Mouse (Mus musculus) ES-E14 (cell line): Measurements from ENCODE around the gene Camk1. TPM values are rescaled to one million over a fixed set of nuclear protein-coding genes. Genes with fewer than 3 reads are reported as not detected.

Experiments used
- DNase-seq: peaks from one replicate; pipeline ENCODE4 v3.0.0-alpha.2; 2013; ENCODE audit warnings: low read depth, low spot score
- H3K27ac ChIP-seq: 2 replicates; pipeline ENCODE4 v1.5.1; 2012; ENCODE audit warnings: low read depth, mild to moderate bottlenecking, low read length, moderate library complexity, mixed read lengths; ENCODE audit not compliant: poor library complexity, insufficient read depth, severe bottlenecking
- H3K36me3 ChIP-seq: 2 replicates; pipeline ENCODE4 v1.6.1; 2012; ENCODE audit warnings: mild to moderate bottlenecking, low read length, moderate library complexity, mixed read lengths; ENCODE audit not compliant: control insufficient read depth, poor library complexity, insufficient read depth, severe bottlenecking
- H3K4me1 ChIP-seq, 2 experiments: fragments of 150-350 bp in 1 of 2; sonication (generic) in 1 of 2; 2 replicates each; pipeline ENCODE4 v1.6.1; 2012; ENCODE audit warnings: low read length in 2 of 2, mild to moderate bottlenecking in 1 of 2, mixed read lengths in 1 of 2; ENCODE audit not compliant: control insufficient read depth in 2 of 2, insufficient read depth in 2 of 2, poor library complexity in 1 of 2
- H3K4me3 ChIP-seq, 2 experiments: fragments of 150-350 bp in 1 of 2; sonication (generic) in 1 of 2; 2 replicates each; pipeline ENCODE4 v1.5.1; 2012; ENCODE audit warnings: low read length in 2 of 2, low read depth in 1 of 2, mild to moderate bottlenecking in 1 of 2, mixed read lengths in 1 of 2; ENCODE audit not compliant: insufficient read depth in 1 of 2, poor library complexity in 1 of 2, severe bottlenecking in 1 of 2
- H3K9ac ChIP-seq: 2 replicates; pipeline ENCODE4 v1.6.1; 2012; ENCODE audit warnings: low read depth, mild to moderate bottlenecking, low read length, mixed read lengths; ENCODE audit not compliant: poor library complexity, insufficient read depth, severe bottlenecking
- H3K9me3 ChIP-seq: fragments of 150-350 bp; sonication (generic); 2 replicates; pipeline ENCODE4 v1.6.1; 2012; ENCODE audit warnings: low read depth, mild to moderate bottlenecking, low read length; ENCODE audit not compliant: control insufficient read depth, insufficient read depth
- CHD2 ChIP-seq: IDR thresholded peaks from 2 replicates; pipeline ENCODE4 v1.6.1; 2014; ENCODE audit warnings: mild to moderate bottlenecking, low read depth, low read length, inconsistent platforms
- HCFC1 ChIP-seq: IDR thresholded peaks from 2 replicates; pipeline ENCODE4 v1.6.1; 2012; ENCODE audit warnings: low read length, inconsistent platforms, borderline replicate concordance; ENCODE audit not compliant: insufficient read depth
- MAFK ChIP-seq: IDR thresholded peaks from 2 replicates; pipeline ENCODE4 v1.6.1; 2014; ENCODE audit warnings: mild to moderate bottlenecking, low read depth, low read length, inconsistent platforms; ENCODE audit not compliant: insufficient read depth
- ZC3H11A ChIP-seq: IDR thresholded peaks from 2 replicates; pipeline ENCODE4 v1.6.1; 2012; ENCODE audit warnings: low read depth, mild to moderate bottlenecking, inconsistent platforms, low read length, borderline replicate concordance
- ZNF384 ChIP-seq: IDR thresholded peaks from 2 replicates; pipeline ENCODE4 v1.6.1; 2012; ENCODE audit warnings: low read depth, low read length, inconsistent platforms
- in situ Hi-C, 2 experiments: fragments of 600-800 bp; cut with MboI; formaldehyde crosslinking; loops; one replicate each; pipeline ENCODE4 v1.15.1; 2025; ENCODE audit warnings: low sequenced_read_pairs in 2 of 2, inconsistent platforms in 1 of 2; ENCODE audit not compliant: unreplicated experiment in 2 of 2
- total RNA-seq: library from RNA; depleted of rRNA; stranded (reverse); fragments of 300-350 nt; gene quantifications from 2 replicates; pipeline ENCODE4 v1.2.3, GENCODE M21; 2012

The Camk1 gene
- total RNA-seq, 1 experiment: 9.4 TPM

- TF ChIP-seq MAFK: no peak
- TF ChIP-seq ZC3H11A: no peak
- no peak for TF ChIP-seq HCFC1
- TF ChIP-seq ZNF384: no peak
- no peak for TF ChIP-seq CHD2
- in situ Hi-C loops: no loop called here
- no peak for DNase-seq
Measured at GRCm38 (mm10) chr6:113351653-113352052, 7.9 kb upstream of the Camk1 start.

GRCm38 (mm10) chr6:113351161-113351560, 7.4 kb upstream of the Camk1 start:
- in situ Hi-C loops: no loop called here
- Histone ChIP-seq H3K27ac (peak overlapping the region; percentile 13; the same call in 1 of the 2 replicates), H3K9ac (no peak overlapping the region), H3K36me3 (no peaks in the 10 kb centered on the region), H3K4me1 (peaks cover 5 to 8% of the 10 kb centered on the region in 2 experiments), H3K9me3 (no peaks in the 10 kb centered on the region), H3K4me3 (no peak overlapping the region)
- no peak for TF ChIP-seq HCFC1
- no peak for TF ChIP-seq ZNF384
- TF ChIP-seq CHD2: no peak
- no peak for TF ChIP-seq MAFK
- no peak for TF ChIP-seq ZC3H11A
- no peak for DNase-seq

More at GRCm38 (mm10) chr6:113351653-113352052, 7.9 kb upstream of the Camk1 start:
- Histone ChIP-seq H3K4me1 (peaks cover 5 to 8% of the 10 kb centered on the region in 2 experiments), H3K9ac (no peak overlapping the region), H3K27ac (peak overlapping the region; percentile 13; the same call in 1 of the 2 replicates), H3K36me3 (no peaks in the 10 kb centered on the region), H3K9me3 (no peaks in the 10 kb centered on the region), H3K4me3 (no peak overlapping the region)

GRCm38 (mm10) chr6:113350538-113350937, 6.8 kb upstream of the Camk1 start:
- H3K4me1 ChIP-seq: peaks cover 5 to 8% of the 10 kb centered on the region in 2 experiments
- peak overlapping the region; percentile 71; the same call in 1 of the 2 replicates for H3K27ac ChIP-seq
- no peaks in the 10 kb centered on the region for H3K36me3 ChIP-seq
- DNase-seq: no peak
- in situ Hi-C loops: no loop called here
- H3K9me3 ChIP-seq: no peaks in the 10 kb centered on the region
- no peak overlapping the region for H3K9ac ChIP-seq
- no peak for TF ChIP-seq ZNF384
- no peak for TF ChIP-seq HCFC1
- TF ChIP-seq CHD2: no peak
- no peak for TF ChIP-seq MAFK
- TF ChIP-seq ZC3H11A: no peak
- no peak overlapping the region for H3K4me3 ChIP-seq

GRCm38 (mm10) chr6:113346897-113347296, 3.1 kb upstream of the Camk1 start:
- H3K9ac ChIP-seq: no peak overlapping the region
- peaks cover 12 to 18% of the 10 kb centered on the region in 2 experiments for H3K4me1 ChIP-seq
- no peaks in the 10 kb centered on the region for H3K9me3 ChIP-seq
- TF ChIP-seq ZC3H11A (no peak), MAFK (no peak), HCFC1 (no peak)
- in situ Hi-C loops: no loop called here
- no peak for DNase-seq
- no peak overlapping the region for H3K27ac ChIP-seq
- no peak overlapping the region for H3K4me3 ChIP-seq
- no peaks in the 10 kb centered on the region for H3K36me3 ChIP-seq

GRCm38 (mm10) chr6:113344321-113344720, 537 bp upstream of the Camk1 start:
- DNase-seq: no peak
- Histone ChIP-seq H3K9me3 (no peaks in the 10 kb centered on the region), H3K36me3 (no peaks in the 10 kb centered on the region), H3K27ac (no peak overlapping the region), H3K4me3 (peak overlapping the region in 1 of 2 experiments; percentile 69; a peak in 2 of 4 replicates), H3K9ac (no peak overlapping the region), H3K4me1 (peaks cover 4 to 15% of the 10 kb centered on the region in 2 experiments; a peak in 3 of 4 replicates)
- in situ Hi-C loops: no loop called here
- no peak for TF ChIP-seq ZC3H11A
- no peak for TF ChIP-seq CHD2
- no peak for TF ChIP-seq ZNF384
- no peak for TF ChIP-seq HCFC1
- TF ChIP-seq MAFK: no peak
